Mouse (Mus musculus): ENCODE data around the gene Usp6nl. TPM values are rescaled to one million over a fixed set of nuclear protein-coding genes. Genes with fewer than 3 reads are reported as not detected.

Gene Usp6nl
- polyA plus RNA-seq, 1 experiment from 2014 or later, result 10.9 TPM

GRCm38 (mm10) chr2:6462306-6462705, 139.8 kb downstream of the Usp6nl start:
- Histone ChIP-seq H3K36me3 (no peaks in the 10 kb centered on the region), H3K4me2 (no peak overlapping the region), H3K4me1 (peaks cover 19% of the 10 kb centered on the region), H3K9me3 (no peaks in the 10 kb centered on the region), H3K27me3 (no peaks in the 10 kb centered on the region), H3K27ac (no peak overlapping the region), H3K4me3 (no peak overlapping the region), H3K9ac (no peak overlapping the region)
- WGBS, result 88% methylated on average over 3 of the region's 3 CpGs
- no peak for ATAC-seq (ENCODE audit: insufficient number of reproducible peaks, insufficient read depth, low FRiP score, low TSS enrichment, low read depth)

DNA sequence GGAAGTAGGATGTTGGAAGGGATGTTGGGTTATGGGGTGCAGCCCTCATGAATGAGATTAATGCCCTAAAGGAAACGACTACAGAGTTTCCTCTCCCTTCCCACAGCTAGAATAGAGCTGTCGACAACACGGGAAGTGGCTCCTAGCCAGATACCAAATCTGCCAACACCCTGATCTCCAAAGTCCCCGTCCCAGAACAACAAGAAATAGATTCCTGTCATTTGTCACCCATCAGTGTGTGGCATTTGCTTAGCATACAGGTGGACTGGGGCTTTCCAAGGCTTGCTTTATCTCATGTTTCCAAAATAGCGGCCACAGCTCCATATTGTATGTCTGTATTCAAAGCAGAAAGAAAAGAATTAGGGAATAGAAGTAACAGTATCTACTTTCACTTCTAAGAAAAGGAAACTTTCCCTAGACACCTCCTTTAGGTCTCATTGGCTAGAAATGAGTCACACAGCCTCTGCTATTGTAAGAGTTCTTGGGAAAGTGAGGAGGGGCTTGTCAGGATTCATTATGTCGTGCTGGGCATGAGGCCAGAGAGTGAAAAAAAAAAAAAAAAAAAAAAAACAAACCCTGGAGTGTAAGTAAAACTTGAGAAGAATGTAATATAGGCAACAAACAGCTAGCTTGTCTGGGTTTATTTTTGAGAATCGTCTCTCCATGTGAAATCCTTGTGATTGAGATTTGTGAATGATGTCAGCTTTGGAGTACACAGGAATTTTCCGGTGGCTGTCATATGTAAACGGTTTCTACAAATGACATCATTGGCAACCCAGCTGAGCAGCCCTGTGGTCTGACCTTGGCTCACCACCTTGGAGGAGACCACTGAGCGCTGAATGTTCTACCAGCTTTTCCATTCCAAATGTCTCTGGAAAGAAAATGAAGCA, 141.6 kb downstream of the Usp6nl start:
- H3K9me3 ChIP-seq, result no peaks in the 10 kb centered on the region
- H3K27ac ChIP-seq, result 0 out of 2 replicates have a peak overlapping the region, but pooled peaks have one; percentile 12
- no peak overlapping the region for H3K4me2 ChIP-seq
- no peak overlapping the region for H3K9ac ChIP-seq
- H3K4me1 ChIP-seq, result peaks cover 26% of the 10 kb centered on the region
- H3K4me3 ChIP-seq, result no peak overlapping the region
- WGBS, result 56% methylated on average over 10 of the region's 10 CpGs
- peak; percentile 28; the same call in 1 of the 2 replicates for ATAC-seq (ENCODE audit: insufficient number of reproducible peaks, insufficient read depth, low FRiP score, low TSS enrichment, low read depth)
- no peaks in the 10 kb centered on the region for H3K36me3 ChIP-seq
- H3K27me3 ChIP-seq, result no peaks in the 10 kb centered on the region

DNA sequence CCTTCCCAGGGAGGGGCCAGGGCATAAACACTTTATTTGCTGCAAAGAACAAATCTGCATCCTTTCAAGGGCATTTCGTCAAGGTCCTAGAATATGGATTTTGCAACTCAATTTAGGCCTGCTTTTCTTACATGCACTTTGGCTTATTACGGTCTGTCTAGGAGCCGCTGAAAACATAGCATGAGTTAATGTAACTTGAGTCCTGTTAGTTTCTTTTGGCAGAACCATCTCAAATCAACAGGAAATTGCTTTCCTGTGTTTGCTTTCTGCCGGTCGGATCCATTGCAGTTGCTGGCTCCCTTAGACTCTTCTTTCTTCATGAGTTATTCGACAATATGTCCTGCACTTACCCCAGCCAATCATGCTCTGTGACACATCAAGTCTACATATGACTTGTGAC, 143.9 kb downstream of the Usp6nl start:
- H3K9me3 ChIP-seq, result no peaks in the 10 kb centered on the region
- no peak overlapping the region for H3K4me2 ChIP-seq
- H3K27ac ChIP-seq, result peak overlapping the region; percentile 57
- no peaks in the 10 kb centered on the region for H3K27me3 ChIP-seq
- no peak overlapping the region for H3K4me3 ChIP-seq
- no peak overlapping the region for H3K9ac ChIP-seq
- 30% methylated on average over 6 of the region's 6 CpGs for WGBS
- H3K4me1 ChIP-seq, result peaks cover 31% of the 10 kb centered on the region
- no peaks in the 10 kb centered on the region for H3K36me3 ChIP-seq
- ATAC-seq (ENCODE audit: insufficient number of reproducible peaks, insufficient read depth, low FRiP score, low TSS enrichment, low read depth), result no peak

DNA sequence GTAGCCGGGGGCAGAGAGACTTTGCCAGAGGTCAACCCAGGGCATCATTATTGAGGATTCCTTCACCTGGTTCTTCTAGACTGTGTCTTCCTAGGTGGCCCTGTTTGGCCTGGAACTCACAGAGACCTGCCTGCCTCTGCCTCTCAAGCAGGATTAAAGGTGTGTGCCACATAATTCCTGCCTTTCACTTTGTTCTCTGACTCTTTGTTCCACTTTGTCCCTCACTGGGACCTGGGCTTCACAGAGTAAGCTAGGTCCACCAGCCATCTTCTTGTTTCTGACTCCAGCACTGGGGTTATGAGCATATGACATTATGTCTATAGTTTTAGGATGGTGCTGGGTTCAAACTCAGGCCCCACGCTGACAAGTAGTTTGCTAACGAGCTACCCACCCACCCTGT, 144.9 kb downstream of the Usp6nl start:
- H3K36me3 ChIP-seq, result no peaks in the 10 kb centered on the region
- no peak overlapping the region for H3K9ac ChIP-seq
- no peaks in the 10 kb centered on the region for H3K27me3 ChIP-seq
- H3K4me1 ChIP-seq, result peaks cover 35% of the 10 kb centered on the region
- no peak overlapping the region for H3K27ac ChIP-seq
- no peak overlapping the region for H3K4me3 ChIP-seq
- no peak overlapping the region for H3K4me2 ChIP-seq
- no peak for ATAC-seq (ENCODE audit: insufficient number of reproducible peaks, insufficient read depth, low FRiP score, low TSS enrichment, low read depth)
- 98% methylated on average over 3 of the region's 3 CpGs for WGBS
- H3K9me3 ChIP-seq, result no peaks in the 10 kb centered on the region

DNA sequence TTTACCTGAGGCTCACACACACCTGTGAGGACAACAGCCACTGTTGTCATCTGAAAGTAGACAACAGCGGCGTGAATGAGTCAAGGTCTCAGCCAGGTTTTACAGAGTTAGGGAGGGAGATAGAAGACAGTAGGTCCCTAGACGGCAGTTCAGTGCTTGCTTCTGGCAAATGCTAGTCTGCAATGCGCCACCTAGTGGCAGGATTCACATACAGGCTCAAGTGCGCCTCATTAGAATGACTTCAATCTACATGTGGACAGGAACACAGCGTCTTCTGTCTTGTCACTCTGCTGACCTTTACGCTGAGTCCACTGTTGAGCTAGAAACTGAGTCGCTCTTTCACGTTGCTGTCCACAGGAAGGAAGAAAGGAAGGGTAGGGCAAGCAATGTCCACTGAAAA, 146.7 kb downstream of the Usp6nl start:
- WGBS, result 33% methylated on average over 9 of the region's 9 CpGs
- no peak overlapping the region for H3K27ac ChIP-seq
- no peak overlapping the region for H3K9ac ChIP-seq
- no peak overlapping the region for H3K4me2 ChIP-seq
- H3K4me3 ChIP-seq, result no peak overlapping the region
- ATAC-seq (ENCODE audit: insufficient number of reproducible peaks, insufficient read depth, low FRiP score, low TSS enrichment, low read depth), result no peak
- no peaks in the 10 kb centered on the region for H3K9me3 ChIP-seq
- no peaks in the 10 kb centered on the region for H3K27me3 ChIP-seq
- H3K36me3 ChIP-seq, result no peaks in the 10 kb centered on the region
- peaks cover 33% of the 10 kb centered on the region for H3K4me1 ChIP-seq

GRCm38 (mm10) chr2:6471110-6471611, 148.7 kb downstream of the Usp6nl start:
- Histone ChIP-seq H3K4me3 (no peak overlapping the region), H3K27ac (no peak overlapping the region), H3K4me1 (peaks cover 26% of the 10 kb centered on the region), H3K27me3 (no peaks in the 10 kb centered on the region), H3K36me3 (no peaks in the 10 kb centered on the region), H3K9me3 (no peaks in the 10 kb centered on the region), H3K4me2 (no peak overlapping the region), H3K9ac (no peak overlapping the region)
- ATAC-seq (ENCODE audit: insufficient number of reproducible peaks, insufficient read depth, low FRiP score, low TSS enrichment, low read depth), result no peak
- WGBS, result 63% methylated on average over 4 of the region's 4 CpGs

- no peak for ATAC-seq (ENCODE audit: insufficient number of reproducible peaks, insufficient read depth, low FRiP score, low TSS enrichment, low read depth)
- Histone ChIP-seq H3K9ac (no peak overlapping the region), H3K4me3 (no peak overlapping the region), H3K9me3 (no peaks in the 10 kb centered on the region), H3K4me1 (peaks cover 20% of the 10 kb centered on the region), H3K36me3 (no peaks in the 10 kb centered on the region), H3K27me3 (no peaks in the 10 kb centered on the region), H3K4me2 (no peak overlapping the region), H3K27ac (no peak overlapping the region)
- WGBS, result 76% methylated on average over 5 of the region's 5 CpGs
These were observed 151.4 kb downstream of the Usp6nl start for GRCm38 (mm10) chr2:6473829-6474228.

DNA sequence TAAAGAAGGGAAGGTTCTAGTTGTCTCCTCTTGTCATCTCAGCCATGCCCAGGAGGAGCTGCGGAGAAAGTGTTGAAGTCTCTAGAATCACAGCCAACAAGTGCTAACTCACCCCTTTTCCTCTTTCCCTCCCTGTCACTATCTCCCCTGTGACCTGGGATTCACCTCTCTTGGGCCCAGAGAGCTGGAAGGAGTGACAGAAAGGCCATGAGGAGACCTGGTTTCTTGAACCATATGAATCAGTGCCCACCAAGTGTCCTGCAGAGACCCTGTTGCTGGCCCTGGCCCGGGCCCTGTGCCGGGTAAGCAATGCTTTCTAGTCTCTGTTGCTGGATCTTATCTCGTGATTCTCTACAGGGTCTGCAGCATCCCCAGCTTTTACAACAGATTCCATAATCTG, 155.4 kb downstream of the Usp6nl start:
- Histone ChIP-seq H3K9me3 (no peaks in the 10 kb centered on the region), H3K27ac (0 out of 2 replicates have a peak overlapping the region, but pooled peaks have one; percentile 40), H3K4me2 (no peak overlapping the region), H3K9ac (no peak overlapping the region), H3K4me1 (peaks cover 24% of the 10 kb centered on the region), H3K36me3 (no peaks in the 10 kb centered on the region), H3K27me3 (no peaks in the 10 kb centered on the region), H3K4me3 (no peak overlapping the region)
- 90% methylated on average over 4 of the region's 4 CpGs for WGBS
- ATAC-seq (ENCODE audit: insufficient number of reproducible peaks, insufficient read depth, low FRiP score, low TSS enrichment, low read depth), result no peak

GRCm38 (mm10) chr2:6478361-6478965, 156.0 kb downstream of the Usp6nl start:
- ATAC-seq (ENCODE audit: insufficient number of reproducible peaks, insufficient read depth, low FRiP score, low TSS enrichment, low read depth), result no peak
- Histone ChIP-seq H3K9ac (no peak overlapping the region), H3K9me3 (no peaks in the 10 kb centered on the region), H3K4me2 (no peak overlapping the region), H3K27ac (peak overlapping the region; percentile 40), H3K4me1 (peaks cover 29% of the 10 kb centered on the region), H3K36me3 (no peaks in the 10 kb centered on the region), H3K4me3 (no peak overlapping the region), H3K27me3 (no peaks in the 10 kb centered on the region)
- WGBS, result 59% methylated on average over 16 of the region's 16 CpGs

DNA sequence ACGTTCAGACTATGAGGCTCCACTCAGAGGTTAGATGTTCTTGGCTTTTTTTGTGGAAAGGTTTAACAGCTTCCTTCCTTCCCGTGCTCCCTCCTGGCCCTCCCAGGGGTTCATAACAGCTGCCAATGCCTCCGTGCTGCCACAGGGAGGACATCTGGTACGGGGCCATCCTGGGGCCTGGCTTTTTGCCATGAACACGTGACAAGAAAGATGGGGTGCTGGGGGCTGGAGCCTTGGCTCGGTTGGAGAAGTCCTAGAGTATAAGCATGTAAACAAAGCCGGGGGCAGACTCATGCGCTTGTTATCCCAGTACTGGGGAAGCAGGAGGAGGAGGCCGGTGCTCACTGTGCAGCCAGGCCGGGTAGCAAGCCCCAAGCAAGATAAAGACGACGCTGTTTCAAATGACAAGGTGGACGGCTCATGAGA, 156.5 kb downstream of the Usp6nl start:
- H3K4me2 ChIP-seq, result no peak overlapping the region; the same call in 1 of the 2 replicates
- H3K4me3 ChIP-seq, result no peak overlapping the region
- H3K27me3 ChIP-seq, result no peaks in the 10 kb centered on the region
- no peaks in the 10 kb centered on the region for H3K9me3 ChIP-seq
- peak overlapping the region; percentile 40 for H3K27ac ChIP-seq
- no peak for ATAC-seq (ENCODE audit: insufficient number of reproducible peaks, insufficient read depth, low FRiP score, low TSS enrichment, low read depth)
- H3K36me3 ChIP-seq, result no peaks in the 10 kb centered on the region
- 33% methylated on average over 13 of the region's 13 CpGs for WGBS
- H3K9ac ChIP-seq, result no peak overlapping the region
- H3K4me1 ChIP-seq, result peaks cover 31% of the 10 kb centered on the region

DNA sequence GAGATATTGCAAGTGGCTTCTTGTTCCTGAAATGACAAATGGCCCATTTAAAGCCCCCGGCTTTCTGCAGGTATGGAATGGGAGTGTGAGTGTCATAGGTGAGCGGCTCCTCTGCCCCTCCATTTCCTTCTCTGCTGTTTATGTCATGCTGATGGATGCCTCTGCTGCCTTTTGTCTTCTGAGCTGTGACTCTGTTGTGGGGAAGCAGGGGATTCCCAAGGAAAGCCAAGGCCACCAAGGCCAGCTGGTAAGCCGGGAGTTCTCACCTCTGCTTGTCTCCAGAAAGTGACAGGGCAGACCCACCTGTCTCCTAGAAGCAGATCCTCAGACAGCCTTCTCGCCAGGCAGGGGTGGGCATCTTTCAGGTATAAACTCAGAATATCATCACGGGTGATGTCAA, 157.2 kb downstream of the Usp6nl start:
- H3K9ac ChIP-seq, result no peak overlapping the region
- no peaks in the 10 kb centered on the region for H3K27me3 ChIP-seq
- WGBS, result 76% methylated on average over 5 of the region's 5 CpGs
- peaks cover 33% of the 10 kb centered on the region for H3K4me1 ChIP-seq
- 0 out of 2 replicates have a peak overlapping the region, but pooled peaks have one; percentile 40 for H3K27ac ChIP-seq
- no peak overlapping the region for H3K4me2 ChIP-seq
- H3K36me3 ChIP-seq, result no peaks in the 10 kb centered on the region
- ATAC-seq (ENCODE audit: insufficient number of reproducible peaks, insufficient read depth, low FRiP score, low TSS enrichment, low read depth), result no peak
- no peaks in the 10 kb centered on the region for H3K9me3 ChIP-seq
- H3K4me3 ChIP-seq, result no peak overlapping the region

- Histone ChIP-seq H3K4me2 (no peak overlapping the region), H3K9ac (no peak overlapping the region), H3K27ac (no peak overlapping the region), H3K36me3 (no peaks in the 10 kb centered on the region), H3K4me3 (no peak overlapping the region), H3K4me1 (peaks cover 33% of the 10 kb centered on the region), H3K27me3 (no peaks in the 10 kb centered on the region), H3K9me3 (no peaks in the 10 kb centered on the region)
- no peak for ATAC-seq (ENCODE audit: insufficient number of reproducible peaks, insufficient read depth, low FRiP score, low TSS enrichment, low read depth)
- WGBS, result 90% methylated on average over 8 of the region's 8 CpGs
These were observed 159.5 kb downstream of the Usp6nl start for GRCm38 (mm10) chr2:6481966-6482365.

All from embryonic facial prominence, embryonic 13.5 days (tissue).